Mouse (Mus musculus) left cerebral cortex, postnatal 10 days (tissue): ENCODE measurements around the gene Dvl2. TPM values are rescaled to one million over a fixed set of nuclear protein-coding genes. Genes with fewer than 3 reads are reported as not detected.
A peak's percentile ranks its signal among the peaks of the same experiment; 100 is the strongest.
"Not testable (repeated sequence)": the region's sequence is repeated elsewhere in the genome, so short reads cannot be mapped to it uniquely, and the experiment has no call there.

ENCODE experiments used
- DNase-seq, 2 experiments: peaks; one replicate each; pipeline ENCODE4 v3.0.0; 2021 to 2022; ENCODE audit warnings: low spot score in 2 of 2, mixed read lengths in 1 of 2; ENCODE audit errors: extremely low spot score in 1 of 2
- intact Hi-C: fragments of 180-260 bp; cut with DNase I; formaldehyde crosslinking; loops from one replicate; pipeline ENCODE4 v1.15.1; 2025
- total RNA-seq, 2 experiments: library from RNA; stranded (reverse); gene quantifications; 2 replicates each; pipeline ENCODE4 v1.2.3; 2021

The Dvl2 gene
- total RNA-seq = 10 to 100 TPM; 27.5 to 30.3 TPM

- intact Hi-C loops = no loop called here
- DNase-seq = peak; percentile 91 to 95
These were observed at the start of gene Dvl2 for GRCm38 (mm10) chr11:70000396-70000898. TSS of gene Dvl2 (plus strand) at chr11:70000595.

GRCm38 (mm10) chr11:69950807-69951459 lies 49.5 kb upstream of the Dvl2 start:
- intact Hi-C loops = no loop called here

GRCm38 (mm10) chr11:69952274-69952673 lies 48.1 kb upstream of the Dvl2 start:
- intact Hi-C loops = no loop called here

More at GRCm38 (mm10) chr11:69950807-69951459, 49.5 kb upstream of the Dvl2 start:
- DNase-seq = no peak

GRCm38 (mm10) chr11:69953267-69953915 lies 47.0 kb upstream of the Dvl2 start:
- intact Hi-C loops = no loop called here
- DNase-seq = no peak

More at GRCm38 (mm10) chr11:69952274-69952673, 48.1 kb upstream of the Dvl2 start:
- DNase-seq = no peak

GRCm38 (mm10) chr11:69955618-69956017 lies 44.8 kb upstream of the Dvl2 start:
- DNase-seq, intact Hi-C loops: not testable (repeated sequence)

- DNase-seq = no peak
- intact Hi-C loops = no loop called here
These were observed 44.2 kb upstream of the Dvl2 start for GRCm38 (mm10) chr11:69956218-69956617.

- no peak for DNase-seq
- intact Hi-C loops = no loop called here
These were observed 39.8 kb upstream of the Dvl2 start for GRCm38 (mm10) chr11:69960616-69961015.

GRCm38 (mm10) chr11:69961841-69962240 lies 38.6 kb upstream of the Dvl2 start:
- intact Hi-C loops = no loop called here
- no peak for DNase-seq

GRCm38 (mm10) chr11:69964650-69965270 lies 35.6 kb upstream of the Dvl2 start, which contains the start of gene Cldn7:
TSS of gene Cldn7 (plus strand) at chr11:69964779.
- DNase-seq = no peak
- intact Hi-C loops = no loop called here

- intact Hi-C loops = no loop called here
- no peak for DNase-seq
These were observed 35.0 kb upstream of the Dvl2 start for GRCm38 (mm10) chr11:69965271-69966005.

- no peak for DNase-seq
- intact Hi-C loops = no loop called here
These were observed 34.2 kb upstream of the Dvl2 start for GRCm38 (mm10) chr11:69966006-69966859.

- no peak for DNase-seq
- intact Hi-C loops = no loop called here
These were observed 33.4 kb upstream of the Dvl2 start for GRCm38 (mm10) chr11:69966860-69967517.

- intact Hi-C loops = no loop called here
- DNase-seq = no peak
These were observed 31.6 kb upstream of the Dvl2 start for GRCm38 (mm10) chr11:69968793-69969192.

- intact Hi-C loops = no loop called here
- no peak for DNase-seq
These were observed 30.2 kb upstream of the Dvl2 start for GRCm38 (mm10) chr11:69970222-69970621.

- no peak for DNase-seq
- intact Hi-C loops = no loop called here
These were observed 29.6 kb upstream of the Dvl2 start for GRCm38 (mm10) chr11:69970775-69971174.

- no peak for DNase-seq
- intact Hi-C loops = no loop called here
These were observed 25.5 kb upstream of the Dvl2 start for GRCm38 (mm10) chr11:69974907-69975306.

GRCm38 (mm10) chr11:69976271-69976670 lies 24.1 kb upstream of the Dvl2 start:
- no peak for DNase-seq
- intact Hi-C loops = no loop called here

- intact Hi-C loops = no loop called here
- DNase-seq = no peak
These were observed 20.6 kb upstream of the Dvl2 start for GRCm38 (mm10) chr11:69979827-69980195.
